Mouse (Mus musculus): ENCODE measurements around the gene Abraxas2.

Gene Abraxas2

DNA sequence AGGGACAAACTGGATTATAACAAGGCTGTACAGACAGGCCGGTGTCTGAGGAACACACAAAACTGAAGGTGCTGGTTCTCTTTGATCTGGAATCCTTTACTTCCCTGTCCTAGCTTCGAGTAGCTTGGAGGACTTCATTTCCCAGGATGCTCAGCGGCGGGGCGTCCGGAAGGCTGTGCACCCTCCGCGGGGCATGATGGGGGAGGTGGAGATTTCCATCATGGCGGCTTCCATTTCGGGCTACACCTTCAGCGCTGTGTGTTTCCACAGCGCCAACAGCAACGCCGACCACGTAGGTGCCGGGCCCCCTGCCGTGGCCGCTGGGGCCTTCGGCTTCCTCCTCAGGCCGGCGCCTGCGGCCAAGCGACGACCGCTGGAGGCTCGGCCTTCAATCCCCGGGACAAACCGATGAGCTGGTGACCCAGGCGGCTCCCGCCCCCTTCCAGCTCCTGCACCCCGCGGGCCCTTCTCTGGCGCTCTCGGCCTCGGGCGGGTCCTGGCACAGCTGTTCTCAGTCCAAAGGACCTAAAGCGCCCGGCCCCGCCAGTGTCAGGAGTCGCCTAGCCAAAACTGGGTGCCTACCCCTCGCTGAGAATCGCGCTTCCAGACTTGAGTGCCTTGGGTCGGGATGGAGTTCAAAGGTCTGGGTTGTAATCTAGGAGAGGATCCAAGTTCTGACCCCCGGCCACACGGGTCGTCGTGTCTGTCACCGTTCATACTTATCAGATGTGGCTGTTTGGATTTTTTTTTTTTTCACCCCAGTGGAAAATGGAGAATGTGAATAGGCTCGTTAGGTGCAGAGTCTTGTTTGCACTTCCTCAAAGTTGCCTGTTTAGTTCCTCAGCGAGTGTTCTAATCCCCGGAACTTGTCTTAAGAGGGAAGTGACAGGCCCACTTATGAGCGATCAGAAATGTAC is at the start of gene Abraxas2:
Abraxas2 (plus strand) TSS at position 184 of the 917 bp plus-strand sequence.
- peak; percentile 99 for DNase-seq

DNA sequence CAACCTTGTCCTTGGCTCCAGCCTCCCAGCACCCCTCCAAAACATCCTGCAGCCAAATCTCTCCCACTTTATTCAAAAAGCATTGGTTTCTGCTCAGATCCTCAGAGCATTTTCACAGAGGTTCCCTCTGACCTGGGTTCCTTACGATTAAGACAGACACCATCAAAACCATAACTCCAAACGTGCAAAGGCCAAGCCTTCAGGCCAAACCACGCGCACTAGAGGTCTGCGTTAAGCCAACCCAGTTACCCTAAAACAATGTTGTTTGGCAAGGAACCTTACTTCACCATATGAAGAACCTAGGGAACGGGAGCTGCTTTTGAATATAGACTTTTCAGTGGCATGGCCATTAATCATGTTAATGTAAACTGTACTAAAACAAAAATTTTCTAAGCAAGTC is 49.3 kb upstream of the Abraxas2 start:
- peak; percentile 88 for DNase-seq

DNA sequence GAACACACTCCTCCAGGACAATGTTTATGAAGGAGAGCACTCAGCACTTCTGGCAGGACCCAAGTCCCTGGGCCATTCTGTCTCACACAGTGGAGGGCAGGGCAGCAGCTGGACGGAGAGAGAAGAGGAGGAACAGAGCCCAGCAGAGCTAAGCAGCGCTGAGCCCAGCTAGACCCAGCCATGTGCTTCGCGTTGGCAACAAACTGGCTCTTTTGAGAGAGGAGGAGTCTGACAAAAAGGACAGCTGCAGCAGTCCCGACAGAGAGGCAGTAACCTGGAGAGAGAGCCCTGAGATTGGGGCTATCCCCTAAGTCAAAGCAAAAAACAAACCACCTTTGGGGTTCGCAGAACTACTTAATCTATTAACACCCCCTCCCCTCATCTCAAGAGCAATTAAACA is 48.7 kb upstream of the Abraxas2 start:
- peak; percentile 98 for DNase-seq

DNA sequence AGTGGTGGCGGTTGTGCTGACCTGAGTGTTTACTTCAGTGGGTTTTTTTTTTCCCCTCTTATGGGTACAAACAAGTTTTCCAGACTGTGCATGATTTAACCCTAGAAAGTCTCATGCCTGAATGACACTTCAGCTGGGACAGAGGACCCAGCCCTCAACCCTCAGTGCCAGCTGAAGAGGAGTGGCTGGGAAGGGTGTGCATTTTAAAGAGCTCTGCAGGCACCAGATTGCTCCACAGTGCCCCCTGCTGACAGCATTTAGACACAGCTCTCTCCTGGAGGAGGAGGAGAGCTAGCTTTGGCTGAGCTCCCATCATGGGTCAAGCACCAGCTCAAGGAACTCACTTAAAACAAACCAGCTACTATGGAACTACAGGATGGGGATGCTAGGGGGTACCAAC is 48.1 kb upstream of the Abraxas2 start:
- peak; percentile 99 for DNase-seq

DNA sequence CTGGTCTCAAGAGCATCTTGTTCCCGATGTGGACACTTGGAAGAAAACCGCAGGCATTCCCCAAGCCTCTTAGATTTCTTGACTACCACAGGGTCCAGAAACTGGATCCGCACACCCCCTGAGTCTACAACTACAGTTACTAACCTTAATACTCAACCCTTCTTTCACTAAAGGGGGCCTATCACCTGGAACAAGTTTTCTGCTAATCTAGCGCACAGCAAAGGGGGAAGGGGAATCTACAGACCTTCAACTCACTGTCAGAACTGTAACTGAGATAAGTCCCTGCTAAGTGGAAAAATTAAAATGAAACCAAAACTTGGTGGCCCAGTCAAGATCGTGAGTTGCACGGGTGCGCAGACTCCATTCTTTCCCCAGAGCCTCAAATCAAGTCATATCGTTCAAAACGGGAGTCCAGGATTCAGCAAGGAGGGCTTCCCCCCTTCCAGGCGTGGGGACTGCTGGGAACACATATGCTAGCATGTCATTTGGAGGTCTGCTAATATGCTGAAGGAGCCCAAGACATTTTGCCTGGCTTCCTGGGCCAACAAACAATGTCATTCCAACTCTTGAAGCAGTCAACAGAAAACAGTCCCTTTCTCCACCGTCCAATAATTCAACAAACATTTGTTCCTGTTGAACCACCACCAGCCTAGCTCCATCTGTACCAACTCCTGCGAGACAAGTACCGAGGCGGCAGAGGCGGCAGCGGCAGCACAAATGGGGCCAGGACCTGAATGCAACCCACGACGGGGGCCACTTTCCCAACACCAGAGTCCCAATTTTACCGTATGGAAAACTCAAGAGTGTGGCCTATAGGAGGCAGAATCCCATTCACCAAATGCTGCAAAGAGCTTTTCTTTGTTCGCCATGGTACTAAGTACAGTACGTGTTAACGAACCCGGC is 47.1 kb upstream of the Abraxas2 start:
- DNase-seq, result peak; percentile 95

DNA sequence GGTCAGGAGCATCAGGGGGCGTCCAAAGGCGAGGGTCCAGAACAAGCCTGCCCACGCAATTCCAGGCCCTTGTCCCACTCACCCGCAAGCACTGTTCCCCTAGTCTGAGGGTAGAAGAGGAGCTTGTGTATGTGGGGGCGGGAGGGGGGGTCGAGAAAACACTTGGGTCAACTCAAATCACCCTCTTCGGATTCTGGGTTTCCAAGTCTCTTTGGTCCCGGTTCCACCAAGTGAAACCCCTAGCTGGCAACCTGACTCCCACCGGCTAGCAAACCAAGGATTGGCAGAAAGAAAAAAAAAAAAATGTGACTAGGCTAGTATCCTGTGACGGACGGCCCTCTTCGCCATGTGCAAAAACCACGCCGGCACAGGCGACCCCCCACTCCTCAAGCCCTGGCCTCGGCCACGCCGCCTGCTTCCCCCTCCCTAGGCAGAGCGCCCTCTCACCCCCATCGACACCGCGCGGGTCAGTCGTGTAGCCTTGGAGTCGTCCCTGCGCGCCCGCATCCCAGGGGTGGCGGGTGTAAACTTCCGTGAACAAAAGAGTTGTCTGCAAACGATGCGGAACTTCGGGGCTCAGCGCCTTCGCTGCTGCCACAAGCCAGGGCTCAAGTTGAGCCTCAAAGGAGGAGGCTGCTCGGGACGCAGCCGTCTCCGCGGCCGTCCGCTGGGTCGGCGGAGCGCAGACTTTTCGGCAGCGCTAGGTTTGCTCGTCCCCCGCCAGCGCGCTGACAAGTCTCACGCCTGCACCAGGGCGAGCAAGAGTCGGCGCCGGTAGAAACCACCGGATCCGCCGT is 46.2 kb upstream of the Abraxas2 start:
- peak; percentile 97 for DNase-seq

DNA sequence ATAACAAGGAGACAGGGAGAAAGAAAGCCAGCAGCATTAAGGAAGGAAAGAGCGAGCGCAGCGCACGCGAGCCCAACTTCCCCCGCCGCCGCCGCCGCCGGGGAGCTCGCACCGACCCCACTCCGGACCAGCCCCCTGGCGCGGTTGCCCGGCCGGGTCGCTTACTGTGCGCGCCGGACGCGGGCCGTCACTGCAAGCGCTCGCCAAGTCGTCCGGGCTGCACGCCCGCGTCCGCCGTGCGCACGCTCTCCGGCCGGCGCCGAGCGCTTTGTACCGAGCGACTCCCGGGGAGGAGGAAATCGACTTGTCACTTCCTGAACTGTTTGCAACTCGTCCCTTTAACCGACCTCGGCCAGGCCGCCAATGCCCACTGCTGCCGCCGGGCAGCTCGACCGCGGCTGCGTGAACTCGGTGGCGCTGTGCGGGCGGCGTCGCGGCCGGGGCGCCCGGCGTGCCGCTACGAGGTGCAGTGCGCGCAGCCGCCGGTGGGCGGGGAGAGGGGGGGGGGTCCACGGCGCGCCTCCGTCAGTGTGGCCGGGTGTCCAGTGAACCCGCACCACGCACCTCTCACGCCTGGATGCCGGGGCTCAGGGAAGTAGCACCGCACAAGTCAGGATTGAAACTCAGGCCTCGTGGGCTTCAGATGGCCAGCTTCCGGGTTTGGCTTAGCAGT is 45.5 kb upstream of the Abraxas2 start, which contains the start of gene Fam53b:
Fam53b (minus strand) TSS at position 471 of the 673 bp plus-strand sequence.
- peak; percentile 99 for DNase-seq

DNA sequence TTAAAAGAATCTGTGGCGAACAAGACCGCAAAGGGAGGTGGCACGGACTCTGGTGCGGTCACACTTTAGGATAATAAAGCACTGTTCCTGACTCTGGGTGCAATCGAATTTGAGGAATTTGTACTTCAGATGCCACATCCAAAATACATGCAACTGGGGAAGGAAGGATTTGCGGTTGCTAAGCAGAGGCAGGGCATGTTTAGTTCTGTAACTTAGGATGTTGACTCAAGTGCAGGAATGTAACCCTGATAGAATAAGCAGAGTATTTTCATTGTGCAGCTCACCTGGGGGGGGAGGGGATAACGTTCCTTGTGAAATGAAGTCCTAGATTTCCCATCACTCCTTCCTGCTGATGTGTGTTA is 45.0 kb upstream of the Abraxas2 start:
- DNase-seq, result no peak

DNA sequence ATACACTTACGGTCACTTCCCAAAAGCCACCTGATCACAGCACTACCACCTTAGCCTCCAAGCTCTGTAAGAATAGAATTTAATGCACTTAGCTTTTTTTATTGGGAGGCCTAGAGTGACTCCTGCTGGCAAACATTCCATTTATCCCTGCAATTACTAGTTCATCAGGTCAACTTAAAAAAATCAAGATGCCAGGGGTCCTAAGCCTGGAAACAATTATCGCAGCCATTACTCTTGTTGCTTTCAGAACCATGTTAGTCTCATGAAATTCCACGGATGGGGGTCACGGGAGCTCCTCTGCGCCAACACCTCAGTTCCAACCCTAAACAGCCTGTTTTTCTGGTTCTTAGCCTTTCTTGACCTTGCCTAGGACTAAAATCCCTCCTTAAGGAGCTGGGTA is 43.9 kb upstream of the Abraxas2 start:
- peak; percentile 83 for DNase-seq

DNA sequence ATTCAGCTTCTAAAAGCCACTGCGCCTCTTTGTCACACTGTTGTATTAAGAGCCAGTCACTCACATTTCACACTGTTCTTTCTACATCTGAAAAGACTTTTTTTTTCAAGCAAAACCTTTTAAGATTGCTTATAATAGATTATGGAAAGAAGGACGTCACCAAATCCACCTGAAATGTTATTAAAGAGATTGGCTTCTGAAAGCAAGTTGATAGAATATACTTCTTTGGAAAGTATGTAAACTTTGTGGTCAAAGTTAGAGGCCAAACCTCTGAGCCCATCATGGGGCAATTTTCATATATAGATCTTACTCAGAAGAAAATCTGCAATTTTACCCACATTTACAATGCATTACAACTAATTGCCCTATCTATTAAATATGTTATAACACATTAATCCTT is 42.5 kb upstream of the Abraxas2 start:
- DNase-seq, result no peak

DNA sequence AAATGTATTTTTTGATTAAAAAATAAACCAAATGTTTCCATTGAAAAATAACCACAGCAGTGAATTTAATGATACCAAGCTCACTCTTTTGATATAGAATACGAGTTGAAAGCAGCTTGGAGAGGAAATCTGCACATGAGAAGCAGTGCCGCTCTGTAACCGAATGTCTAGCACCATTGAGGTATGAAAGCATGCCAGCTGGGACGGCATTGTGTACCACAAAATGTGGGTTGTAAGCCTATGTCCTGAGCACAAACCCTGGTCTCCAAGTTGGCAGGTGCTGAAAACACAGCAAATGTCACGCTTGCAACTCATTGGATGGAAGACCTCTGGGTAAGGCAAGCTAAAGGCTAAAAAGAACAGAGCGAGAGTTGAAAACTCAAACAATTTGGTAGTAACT is 42.0 kb upstream of the Abraxas2 start:
- peak; percentile 24 for DNase-seq

DNA sequence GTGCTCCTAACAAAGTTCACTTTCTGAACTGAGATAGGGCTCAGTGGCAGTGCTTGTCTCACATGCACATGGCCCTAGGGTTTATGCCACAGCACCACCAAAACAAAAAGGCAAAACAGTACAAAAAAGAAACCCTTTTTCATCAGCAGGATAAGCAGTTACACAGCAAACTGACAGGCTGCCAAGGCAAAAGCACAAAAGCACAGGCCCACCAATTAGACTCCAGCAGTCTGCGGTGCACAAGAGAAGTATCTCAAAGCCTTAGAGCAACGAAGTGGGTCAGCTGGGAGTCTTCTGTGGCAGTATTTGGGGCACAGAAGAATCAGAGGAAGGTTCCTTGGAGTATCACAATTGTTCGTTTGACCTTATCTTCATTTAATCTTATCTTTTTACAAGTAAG is 38.3 kb upstream of the Abraxas2 start:
- no peak for DNase-seq

DNA sequence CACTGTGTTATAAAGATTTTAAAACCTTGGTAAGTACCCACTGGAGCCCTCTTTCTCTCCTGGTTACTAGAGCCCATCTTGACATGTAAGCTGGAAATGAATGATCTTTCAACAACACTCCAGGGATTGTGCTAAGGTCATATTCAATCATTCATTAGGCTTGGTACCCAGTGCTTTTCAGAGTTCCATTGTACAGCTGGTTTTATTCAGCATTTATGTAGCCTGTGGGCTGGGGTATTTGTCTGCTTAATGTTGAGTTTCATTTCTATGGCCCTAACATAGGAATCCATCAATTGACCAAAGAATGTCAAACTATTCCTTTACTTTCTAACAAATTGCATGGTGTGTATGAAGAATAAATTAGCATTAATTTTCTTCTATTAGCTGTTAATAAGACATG is 35.2 kb upstream of the Abraxas2 start:
- DNase-seq, result no peak

DNA sequence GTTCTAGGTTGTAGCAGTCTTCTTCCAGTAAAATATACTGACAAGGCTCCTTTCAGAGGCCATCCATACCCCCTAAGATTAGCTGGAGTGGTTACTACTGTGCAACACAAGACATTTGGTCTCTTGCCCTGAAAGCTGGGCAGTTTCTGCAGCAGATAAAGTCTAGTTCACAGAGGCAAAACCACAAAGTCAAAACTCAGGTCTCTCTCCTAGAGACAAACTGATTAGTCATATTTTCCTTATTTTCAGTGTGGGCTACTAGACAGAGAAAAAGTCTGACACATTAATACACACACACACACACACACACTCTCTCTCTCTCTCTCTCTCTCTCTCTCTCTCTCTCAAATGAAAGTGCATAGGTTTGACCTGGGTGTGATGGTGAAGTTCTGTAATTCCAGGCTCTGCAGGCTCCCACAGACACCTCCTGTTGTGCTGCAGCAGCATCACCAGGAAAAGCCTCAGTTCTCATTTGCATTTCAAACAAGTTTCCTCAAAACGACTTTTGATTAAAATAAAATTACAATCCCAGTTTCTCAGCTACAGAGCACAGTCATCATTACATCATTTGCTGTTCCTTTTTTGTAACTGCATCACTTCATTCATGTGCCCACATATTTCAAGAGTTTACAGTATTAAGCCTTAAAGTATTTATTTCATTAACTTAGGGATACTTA is 34.5 kb upstream of the Abraxas2 start:
- DNase-seq, result no peak

DNA sequence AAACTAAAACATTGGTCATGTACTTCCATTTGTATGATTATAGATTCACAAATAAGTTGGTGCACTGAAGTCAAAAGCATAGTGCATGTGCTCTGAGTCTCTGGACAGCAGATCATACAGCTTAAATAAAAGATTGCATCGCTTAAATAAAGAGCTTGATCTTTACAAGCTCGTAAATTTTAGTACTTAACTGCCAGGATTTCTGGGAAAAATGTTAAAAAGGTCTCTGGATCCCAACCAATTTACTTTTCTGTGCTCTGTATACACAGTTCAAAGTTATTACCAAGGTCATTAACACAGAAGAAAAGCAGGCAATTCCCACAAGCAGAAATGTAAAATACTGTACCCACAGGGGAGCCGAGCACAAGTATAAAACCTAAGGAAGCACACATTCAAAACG is 28.1 kb upstream of the Abraxas2 start:
- no peak for DNase-seq

DNA sequence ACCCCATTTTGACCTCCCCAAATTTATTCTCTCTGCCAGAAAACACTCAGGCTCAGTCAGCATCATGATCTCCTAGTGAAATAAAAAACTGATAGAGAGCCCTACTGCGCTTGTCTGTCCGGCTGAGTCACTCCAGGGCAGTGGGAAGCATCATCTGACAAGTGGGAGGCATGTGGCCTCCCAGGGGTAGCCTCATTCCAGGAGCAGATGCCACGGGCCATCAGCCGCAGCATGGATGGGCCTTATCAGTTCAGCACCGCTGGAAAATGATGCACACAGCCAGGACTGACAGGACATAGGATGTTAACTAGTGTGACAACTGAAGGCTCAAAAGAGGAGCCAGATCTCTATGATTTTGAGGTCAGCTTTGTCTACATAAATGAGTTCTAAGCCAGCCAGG is 17.7 kb upstream of the Abraxas2 start:
- peak; percentile 81 for DNase-seq

DNA sequence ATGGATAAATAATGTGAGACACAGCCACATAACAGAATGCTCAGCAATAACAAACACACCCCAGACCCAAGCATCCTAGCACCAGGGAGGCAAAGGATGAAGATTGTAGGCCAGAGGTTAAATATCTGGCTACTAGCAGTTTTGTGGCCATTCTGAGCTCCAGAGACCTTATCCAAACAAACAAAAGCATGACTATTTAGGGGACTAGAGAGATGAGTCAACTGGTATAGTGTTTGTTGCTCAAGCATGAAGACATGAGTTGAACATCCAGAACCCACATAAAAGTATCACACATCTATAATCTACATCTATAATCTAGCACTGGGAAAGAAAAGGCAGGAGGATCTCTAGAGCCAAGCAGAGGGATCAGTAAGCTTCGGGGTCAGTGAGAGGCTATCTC is 16.6 kb upstream of the Abraxas2 start:
- DNase-seq, result peak; percentile 36

DNA sequence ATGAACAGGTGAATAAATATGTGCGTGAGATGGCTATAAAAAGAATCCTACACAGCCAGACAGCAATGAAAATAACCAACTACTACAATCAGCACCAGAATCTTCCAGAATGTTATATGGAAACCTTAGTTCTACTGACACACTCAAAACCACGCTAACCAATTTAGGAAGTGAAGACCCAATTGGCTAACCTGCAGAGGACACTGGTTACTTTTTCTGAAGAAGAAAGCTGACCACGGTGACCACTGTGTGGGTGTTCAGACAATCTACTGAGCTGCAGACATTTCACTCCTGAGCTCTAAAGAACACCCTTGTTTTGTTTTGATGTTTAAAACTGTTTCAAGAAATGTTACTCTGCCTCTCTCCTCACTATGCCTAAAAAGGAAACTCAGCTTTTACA is 15.9 kb upstream of the Abraxas2 start:
- DNase-seq, result peak; percentile 21

DNA sequence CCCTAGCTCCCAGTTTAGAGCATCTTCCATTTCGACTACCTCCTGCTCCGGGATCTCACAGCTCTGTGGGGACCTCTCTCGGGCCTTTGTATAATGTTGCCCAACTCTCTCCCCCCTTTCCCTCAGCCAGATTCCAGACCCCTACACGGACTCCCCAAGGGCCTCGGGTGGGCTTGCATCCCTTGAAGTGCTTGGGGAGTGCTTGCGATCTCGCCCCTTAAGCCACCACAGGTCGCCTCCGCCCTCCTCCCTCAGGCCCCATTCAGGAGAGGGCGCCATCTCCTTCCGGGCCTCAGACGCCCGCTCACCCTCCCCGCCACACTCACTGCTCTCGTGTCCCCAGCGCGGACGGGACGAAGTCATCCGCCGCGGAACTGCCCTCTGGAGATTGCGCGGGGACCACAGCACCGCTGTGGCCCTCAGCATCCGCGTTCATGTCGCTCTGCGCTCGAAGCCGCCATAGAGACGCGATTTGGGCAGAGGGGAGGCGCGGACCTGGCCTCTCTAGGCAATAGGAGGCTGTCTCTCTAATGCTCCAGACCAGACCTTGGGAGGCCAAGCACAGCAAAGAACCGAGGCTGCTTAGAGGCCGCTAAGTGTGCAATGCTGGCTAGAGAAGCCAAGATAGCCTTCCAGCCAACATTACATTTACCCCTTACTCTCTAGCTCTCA is 6.7 kb upstream of the Abraxas2 start, which contains the start of gene Eef1akmt2:
Eef1akmt2 (minus strand) TSS at position 501 of the 672 bp plus-strand sequence.
- peak; percentile 99 for DNase-seq

DNA sequence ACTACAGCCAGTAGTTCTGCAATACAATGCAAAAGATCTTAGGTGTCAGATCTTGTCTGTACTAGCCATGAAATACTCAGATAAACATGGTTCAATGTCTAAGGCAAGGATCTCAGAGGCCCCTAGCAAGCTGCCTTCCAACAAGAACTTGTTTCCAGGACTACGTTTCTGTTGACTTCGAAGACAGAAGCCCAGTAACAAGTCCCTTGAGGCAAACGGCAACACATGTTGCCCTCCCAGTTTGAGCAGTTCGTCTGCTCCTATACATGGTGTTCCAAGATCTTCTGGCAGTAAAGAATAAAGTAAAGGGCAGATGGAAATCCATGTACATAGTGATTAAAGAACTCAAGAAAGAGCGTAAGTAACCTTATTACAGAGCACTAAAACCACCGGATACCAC is 5.7 kb upstream of the Abraxas2 start:
- peak; percentile 29 for DNase-seq

DNA sequence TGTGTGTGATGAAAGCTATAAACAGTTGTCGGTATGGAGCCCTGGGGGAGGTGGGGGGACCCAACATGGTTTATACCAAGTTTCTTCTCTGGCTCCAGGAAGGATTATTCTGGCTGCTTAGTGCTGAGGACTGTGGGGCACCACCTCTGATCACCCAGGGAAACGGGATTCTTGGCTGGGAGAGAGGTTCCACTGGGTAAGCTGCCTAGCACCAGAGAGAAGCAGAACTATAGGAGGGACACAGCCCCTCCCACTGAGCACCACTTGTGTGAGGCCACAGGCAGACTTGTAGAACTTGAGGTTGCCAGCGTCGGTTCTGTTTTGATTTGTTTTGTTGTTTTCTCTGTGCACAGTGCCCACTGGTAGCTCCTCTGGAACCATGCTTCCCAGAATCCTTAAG is 5.1 kb upstream of the Abraxas2 start:
- peak; percentile 79 for DNase-seq

All from heart, adult 11 months (tissue).